Mouse (Mus musculus): ENCODE data around the gene Gm49369.

DNA sequence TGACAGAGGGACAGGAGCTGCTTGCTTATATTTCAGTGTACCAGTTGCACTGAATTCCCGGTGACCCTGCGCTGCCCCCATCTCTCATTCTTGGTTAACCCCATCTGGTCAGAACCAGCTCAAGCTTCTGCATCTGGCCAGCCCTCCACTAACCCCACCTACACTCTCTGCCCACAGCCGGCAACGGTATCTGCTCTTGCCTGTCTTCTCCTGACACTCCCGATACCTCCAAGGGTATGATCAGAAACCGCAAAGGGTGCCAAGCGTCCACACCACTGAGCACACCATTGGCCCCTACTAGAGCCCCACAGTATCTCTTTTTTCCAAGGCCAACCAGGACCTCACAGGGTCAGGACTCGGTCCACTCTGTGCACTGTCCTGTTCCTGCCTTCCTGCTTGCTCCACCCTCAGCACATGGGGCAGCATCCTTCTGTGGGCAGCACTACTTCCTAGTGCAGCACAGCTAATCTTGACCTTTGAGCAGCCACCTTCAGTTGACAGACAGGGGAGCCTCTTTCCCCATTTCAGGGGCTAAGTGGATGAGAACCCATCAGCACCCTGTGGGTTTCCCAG is 27.7 kb downstream of the Gm49369 start:
- TF ChIP-seq POLR2A (IDR thresholded peaks at IDR 0.05; ENCODE audit: insufficient read depth, low read length), result no peak
- TF ChIP-seq CTCF (IDR thresholded peaks at IDR 0.05; ENCODE audit: low read depth, low read length), result no peak
